Mouse (Mus musculus) T-helper 17 cell (primary cell): ENCODE data around the gene Igfbpl1.

Source experiments
- in situ Hi-C, 2 experiments: fragments of 300-600 bp; cut with MboI, MseI; formaldehyde crosslinking; loops; 1 replicate in 1 of 2; 2 replicates in 1 of 2; pipeline ENCODE4 v1.15.1; 2025; ENCODE audit warnings: high pct_unique_total_duplicates in 2 of 2

Igfbpl1 gene

GRCm38 (mm10) chr4:45826275-45827040 is at the start of gene Igfbpl1:
Gene Igfbpl1 (minus strand): TSS chr4:45826923.
- in situ Hi-C loops: no loop called here

DNA sequence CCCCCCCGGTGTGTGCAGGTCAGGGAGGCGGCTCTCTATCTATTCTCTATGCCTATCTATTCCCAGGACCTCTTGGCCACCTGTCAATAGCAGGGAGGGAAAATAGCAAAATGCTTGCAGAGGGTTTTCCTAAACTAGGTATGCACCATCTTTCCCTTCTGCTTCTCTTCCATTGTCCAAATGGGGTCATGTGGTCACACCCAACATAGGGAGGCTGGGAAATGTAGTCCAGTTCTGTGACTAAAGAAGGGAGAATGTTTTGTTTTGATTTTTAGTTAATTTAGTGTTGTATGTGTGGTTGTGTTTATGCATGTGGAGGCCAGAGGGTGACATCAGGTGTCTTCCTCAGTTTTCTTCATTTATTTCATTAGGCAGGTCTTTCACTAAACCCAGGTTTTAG is 45.4 kb upstream of the Igfbpl1 start:
- in situ Hi-C loops: no loop called here

- in situ Hi-C loops: no loop called here
Measured at GRCm38 (mm10) chr4:45869021-45869815, 42.5 kb upstream of the Igfbpl1 start.

- in situ Hi-C loops: no loop called here
Measured at GRCm38 (mm10) chr4:45867416-45867815, 40.7 kb upstream of the Igfbpl1 start.

- in situ Hi-C loops: no loop called here
Measured at GRCm38 (mm10) chr4:45861160-45861559, 34.4 kb upstream of the Igfbpl1 start.

DNA sequence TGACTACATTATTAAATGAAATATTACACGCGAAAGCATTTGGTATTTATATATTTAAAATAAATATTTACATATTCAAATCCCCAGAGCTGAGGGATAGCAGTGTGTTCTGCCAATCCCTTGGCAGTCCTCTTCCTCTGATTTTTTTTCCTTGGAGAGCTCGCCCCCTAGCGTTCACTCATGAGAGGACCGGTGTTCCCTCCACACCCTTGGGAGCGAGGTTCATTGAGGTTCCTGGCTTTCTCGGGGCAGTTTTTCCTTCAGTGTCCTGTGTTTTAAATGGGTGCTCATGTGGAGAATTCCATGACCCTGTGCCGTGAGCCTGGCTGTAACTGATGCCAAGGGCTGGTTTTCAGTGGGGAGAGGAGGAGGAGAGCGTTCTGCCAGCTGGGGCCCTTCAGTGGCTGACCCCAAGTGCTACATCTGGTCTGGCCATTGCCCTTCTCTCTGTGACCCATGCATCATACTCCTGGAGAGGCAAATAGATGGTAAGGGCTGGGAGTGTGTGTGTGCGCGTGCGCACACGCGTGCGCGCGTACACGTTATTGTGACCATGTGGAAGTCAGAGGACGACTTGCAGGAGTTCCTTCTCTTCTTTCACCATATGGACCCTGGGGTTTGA is 29.2 kb upstream of the Igfbpl1 start:
- in situ Hi-C loops: loop anchor here in 1 of 2 experiments (10.0 kb wide), 1 partner anchor 711 kb away; no protein-coding TSS in a partner anchor

DNA sequence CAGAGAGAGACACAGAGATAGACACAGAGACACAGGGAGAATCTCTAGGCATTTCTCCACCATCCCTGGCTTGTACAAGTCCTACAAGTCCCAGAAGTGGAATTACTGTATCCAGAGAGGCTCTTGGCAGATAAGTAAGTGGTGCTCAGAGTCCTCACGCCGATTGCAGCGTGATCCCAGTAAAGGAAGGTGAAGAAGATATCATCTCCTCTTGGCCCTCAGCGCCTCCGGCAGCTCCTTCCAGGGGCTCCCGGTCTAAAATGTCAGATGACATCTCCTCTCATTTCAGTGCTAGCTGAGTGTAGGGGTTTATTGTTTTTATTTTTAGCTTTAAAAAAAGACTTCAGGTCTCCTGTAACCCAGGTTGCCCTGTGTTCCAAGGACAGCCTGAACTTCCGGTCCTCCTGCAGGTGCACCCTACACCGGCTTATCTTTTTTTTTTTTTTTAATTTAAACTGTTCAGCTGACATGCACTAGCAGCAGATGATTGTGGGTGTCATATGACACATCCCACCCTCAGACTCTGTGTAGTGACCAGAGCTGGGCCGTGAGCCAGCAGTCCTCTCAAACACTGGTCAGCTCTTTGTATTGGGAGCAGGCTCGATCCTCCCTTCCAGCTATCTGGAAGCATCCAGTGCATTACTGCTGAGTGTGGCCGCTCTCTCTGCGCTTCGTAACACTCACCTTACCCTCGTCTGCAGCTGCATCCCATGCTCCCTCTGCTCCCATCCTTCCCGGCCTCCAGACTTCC is 26.9 kb upstream of the Igfbpl1 start:
- in situ Hi-C loops: loop anchor here in 1 of 2 experiments (10.0 kb wide), 1 partner anchor 709 kb away; no protein-coding TSS in a partner anchor

GRCm38 (mm10) chr4:45851640-45852051 is 24.9 kb upstream of the Igfbpl1 start:
- in situ Hi-C loops: loop anchor here in 1 of 2 experiments (10.0 kb wide), 1 partner anchor 707 kb away; no protein-coding TSS in a partner anchor

DNA sequence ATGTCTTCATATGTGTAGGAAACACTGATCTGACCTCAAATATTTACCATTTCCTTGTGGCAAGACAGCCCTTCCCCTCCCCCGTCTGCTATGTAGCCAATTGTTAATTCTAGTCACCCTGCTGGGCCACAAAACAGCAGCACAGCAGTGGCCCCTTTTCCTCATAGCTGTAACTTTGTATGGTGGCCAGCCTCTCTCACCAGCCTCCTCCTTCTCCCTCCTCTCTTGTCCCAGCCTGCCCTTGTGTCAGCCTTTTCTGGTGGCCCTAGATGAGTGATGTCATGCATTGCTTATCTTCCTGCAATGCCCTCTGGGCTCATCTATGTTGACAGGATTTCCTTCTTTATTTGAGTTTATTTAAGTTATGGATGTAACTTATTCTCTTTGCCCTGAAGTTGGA is 22.7 kb upstream of the Igfbpl1 start:
- in situ Hi-C loops: no loop called here

GRCm38 (mm10) chr4:45848825-45849156 is 22.1 kb upstream of the Igfbpl1 start:
- in situ Hi-C loops: no loop called here

DNA sequence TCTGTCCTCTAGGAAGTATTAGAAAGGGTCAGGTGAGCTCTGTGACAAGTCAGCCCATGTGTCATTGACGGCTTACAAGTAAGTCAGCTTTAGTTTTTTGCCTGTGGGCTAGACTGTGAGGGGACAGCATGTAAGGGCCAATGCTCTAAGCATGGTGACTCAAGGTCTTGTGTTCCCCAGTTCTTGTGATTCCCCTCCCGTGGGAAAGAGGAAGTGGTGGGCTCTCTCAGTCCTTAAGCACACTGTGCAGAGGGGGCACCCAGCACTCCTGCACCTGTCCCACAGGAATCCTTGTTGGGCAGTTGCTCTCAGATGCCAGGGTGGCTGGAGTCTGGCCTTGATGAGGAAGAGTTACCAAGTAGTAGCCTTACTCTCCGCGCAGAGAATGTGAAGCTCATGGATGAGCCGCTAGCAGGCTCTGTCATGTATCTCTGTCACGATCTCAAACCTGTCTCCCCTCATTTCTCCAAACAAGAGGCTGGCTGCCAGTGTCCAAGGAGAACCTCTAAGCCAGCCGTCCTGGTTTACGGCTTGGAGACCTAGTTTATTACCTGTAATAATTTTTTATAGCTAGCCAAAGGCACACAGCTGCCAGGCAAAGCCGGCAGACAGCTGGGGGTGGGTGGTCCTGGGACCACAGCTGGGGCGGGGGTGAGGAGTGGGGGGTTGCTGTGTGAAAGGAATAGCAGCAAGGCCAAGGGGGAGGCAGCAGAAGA is 21.5 kb upstream of the Igfbpl1 start, which contains the start of gene Stra6l:
Stra6l (plus strand) TSS at position 556 of the 716 bp plus-strand sequence.
- in situ Hi-C loops: no loop called here

DNA sequence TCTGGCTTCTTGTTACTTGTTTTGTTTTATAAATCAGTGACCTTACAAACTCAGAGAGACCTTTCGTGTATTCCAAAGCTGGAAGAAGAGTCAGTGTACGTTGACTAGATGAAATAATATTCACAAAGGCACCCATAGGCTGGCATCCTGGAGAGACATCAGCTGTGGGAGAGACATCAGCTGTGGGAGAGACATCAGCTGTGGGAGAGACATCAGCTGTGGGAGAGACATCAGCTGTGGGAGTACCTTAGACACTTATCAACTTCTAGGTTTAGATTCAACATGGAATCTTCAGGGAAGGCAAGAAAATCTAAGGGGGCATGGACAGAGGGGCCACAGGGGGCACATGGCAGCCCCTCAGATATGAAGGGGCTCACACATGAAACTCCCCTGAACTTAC is 19.5 kb upstream of the Igfbpl1 start:
- in situ Hi-C loops: no loop called here

DNA sequence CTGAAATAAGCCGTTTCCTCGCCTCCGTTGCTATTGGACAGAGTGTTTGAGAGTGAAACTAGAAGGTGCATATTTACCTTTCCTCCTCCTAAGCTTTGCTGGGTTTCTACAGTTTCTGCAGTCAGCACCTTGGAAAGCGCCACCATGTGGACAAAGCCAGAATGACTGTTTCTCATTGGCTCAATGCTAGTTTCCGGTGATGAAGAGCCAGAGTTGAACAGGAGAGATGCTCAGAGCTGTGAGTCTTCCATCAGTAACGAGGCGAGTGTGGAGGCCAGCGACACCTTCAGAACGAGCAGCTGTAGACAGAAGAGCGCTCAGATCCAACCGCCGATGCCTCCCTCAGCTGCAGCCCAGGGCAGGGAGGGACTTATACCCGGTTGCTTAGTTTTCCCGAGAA is 17.6 kb upstream of the Igfbpl1 start:
- in situ Hi-C loops: no loop called here

- in situ Hi-C loops: no loop called here
Measured at GRCm38 (mm10) chr4:45833461-45833860, 6.7 kb upstream of the Igfbpl1 start.

DNA sequence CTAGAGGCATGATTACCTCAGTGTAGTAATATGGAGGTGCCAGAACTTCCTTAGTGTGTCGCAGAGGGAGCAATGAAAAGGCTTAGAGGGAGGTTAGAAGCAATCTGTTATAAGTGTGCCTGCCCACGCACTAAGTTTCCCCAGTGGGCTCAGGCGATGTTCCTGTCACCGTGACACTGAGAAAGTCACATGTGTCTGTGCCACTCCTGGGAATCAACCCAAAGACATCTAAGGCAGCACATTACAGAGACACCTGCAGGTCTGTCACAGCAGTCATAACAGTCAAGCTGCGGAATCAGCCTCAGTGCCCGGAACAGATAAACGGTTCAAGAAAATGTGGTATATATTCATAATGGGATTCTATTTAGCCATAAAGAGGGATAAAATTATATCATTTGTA is 5.3 kb upstream of the Igfbpl1 start:
- in situ Hi-C loops: no loop called here

GRCm38 (mm10) chr4:45829907-45830759 is 3.4 kb upstream of the Igfbpl1 start:
- in situ Hi-C loops: no loop called here

DNA sequence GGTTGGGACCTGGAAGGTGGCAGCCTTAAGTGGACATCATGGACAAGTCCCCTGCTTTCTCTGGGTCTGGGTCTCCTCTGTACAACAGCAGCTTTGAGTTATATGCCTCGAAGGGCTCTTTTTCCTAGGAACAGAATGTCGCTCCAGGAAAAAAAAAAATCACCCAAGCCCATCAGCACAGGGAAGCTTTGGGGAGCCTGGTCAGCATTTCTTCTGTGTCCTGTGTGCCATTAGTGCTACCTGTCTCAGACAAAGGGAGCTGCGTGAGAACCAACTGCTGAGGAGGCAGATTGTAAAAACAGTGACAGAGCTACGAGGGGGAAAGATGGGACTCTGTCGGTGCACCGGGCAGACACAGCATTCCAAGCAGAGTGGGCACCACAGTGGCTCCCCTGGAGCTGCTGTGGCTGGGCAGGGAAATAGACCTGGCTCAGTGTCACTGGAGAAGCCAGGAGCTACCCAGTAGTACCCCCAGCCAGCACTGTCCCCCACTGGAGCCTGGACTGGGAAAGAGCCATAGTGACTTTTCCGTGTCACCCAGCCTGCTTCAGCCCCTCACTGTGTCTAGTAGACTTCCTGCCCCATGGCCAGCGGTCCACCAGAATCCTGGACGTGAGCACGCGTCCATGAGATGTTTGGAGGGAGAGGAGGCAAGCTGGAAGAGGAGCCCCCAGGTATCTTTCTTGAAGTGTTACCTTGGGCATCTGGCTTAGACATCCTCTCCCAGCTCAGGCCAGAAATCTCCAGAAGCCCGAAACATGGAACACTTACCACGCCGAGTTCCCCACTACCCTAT is 1.8 kb downstream of the Igfbpl1 start:
- in situ Hi-C loops: no loop called here

DNA sequence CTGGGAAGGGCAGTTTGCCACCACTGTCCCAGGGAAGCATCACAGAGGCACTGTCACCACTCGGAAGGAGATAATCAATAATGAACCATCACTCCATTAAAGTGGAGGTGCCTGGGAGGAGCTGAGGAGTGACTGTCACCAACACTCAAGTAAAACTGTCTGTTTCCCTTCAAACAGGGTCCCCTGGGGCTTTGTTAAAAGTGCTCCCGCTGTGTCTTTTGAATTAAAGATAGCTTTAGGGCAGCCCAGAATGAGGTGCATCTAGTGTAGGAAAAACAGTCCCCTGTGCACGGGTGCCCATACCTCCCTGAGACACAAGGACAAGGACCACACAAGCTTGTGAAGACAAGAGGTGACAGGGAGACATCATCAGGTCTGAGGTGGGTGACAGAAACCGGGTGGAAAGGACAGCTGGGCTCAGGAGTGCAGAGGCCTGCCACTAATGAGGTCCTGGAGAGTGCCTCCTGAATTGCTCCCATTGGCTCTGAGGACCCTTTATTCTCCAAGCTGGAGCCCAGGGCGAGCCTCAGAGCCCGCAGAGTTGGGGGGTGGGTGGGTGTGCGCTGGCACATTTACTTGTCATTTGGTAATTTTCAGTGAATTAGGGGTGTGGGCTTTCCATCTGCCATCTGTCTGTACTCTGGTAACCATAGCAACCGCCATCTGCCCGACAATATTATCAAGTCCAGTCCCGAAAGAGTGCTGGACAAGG is 2.5 kb downstream of the Igfbpl1 start:
- in situ Hi-C loops: no loop called here
